In the genomic region with DNA sequence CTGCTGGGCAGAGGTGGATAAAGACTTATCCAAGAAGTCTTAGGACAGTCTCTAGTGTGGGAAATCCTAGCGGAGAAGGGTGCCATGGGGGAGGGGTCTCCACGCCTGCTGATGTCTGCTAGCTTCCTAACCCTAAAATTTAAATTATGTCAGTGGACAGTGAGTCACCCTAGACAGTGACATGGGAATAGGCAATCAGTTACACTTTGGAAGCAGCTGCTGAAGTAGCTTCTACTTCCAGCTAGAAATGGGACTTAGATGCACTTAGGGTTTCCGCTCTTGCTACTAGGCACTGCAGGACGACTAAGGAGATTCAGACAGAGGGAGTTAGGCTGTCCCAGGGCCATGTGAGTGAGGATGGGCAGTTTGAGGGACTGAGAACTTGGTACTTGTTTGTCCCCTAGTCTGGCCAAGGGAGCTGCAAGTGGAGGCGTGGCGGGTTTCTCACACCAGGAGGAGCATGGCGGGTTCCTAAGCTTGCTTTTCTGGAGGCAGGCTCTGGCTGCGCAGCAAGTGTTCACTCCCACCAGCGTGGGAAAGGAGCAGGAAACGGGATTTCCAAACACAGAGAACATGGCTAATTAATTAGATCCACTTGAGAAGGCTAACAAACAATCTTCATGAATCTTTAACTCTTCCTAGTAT, we compare ENCODE assay signal across 11 mouse cellular contexts. TPM values are rescaled to one million over a fixed set of nuclear protein-coding genes. Genes with fewer than 3 reads are reported as not detected.
DNase-seq lines count a peak whose midpoint lies in the region; ATAC-seq and TF ChIP-seq lines count a peak whose summit lies in the region.
"Had no signal": no experiment of that assay in that cellular context is flagged by ENCODE, and none has a peak within 500 bp of the region (broad histone marks: within the 10 kb centered on the region; RNA-seq: fewer than 3 reads in every experiment).

No protein-coding gene starts in this region.

- H3K27ac ChIP-seq in heart, postnatal 0 days (ENCODE audit: low read depth): peak overlapping the region; percentile 81
- no peak overlapping the region for H3K27ac ChIP-seq in heart, embryonic 11.5 days (ENCODE audit: low read depth, low read length)
- H3K27ac ChIP-seq in midbrain, embryonic 12.5 days (replicated peaks): 0 out of 2 replicates have a peak overlapping the region, but pooled peaks have one; percentile 10
- no peak overlapping the region for H3K27ac ChIP-seq in midbrain, embryonic 10.5 days (replicated peaks)
- peak overlapping the region; percentile 72 for H3K27ac ChIP-seq in embryonic facial prominence, embryonic 14.5 days (replicated peaks; ENCODE audit: low read depth, low read length)
- H3K27ac ChIP-seq in neural tube, embryonic 15.5 days (replicated peaks): 0 out of 2 replicates have a peak overlapping the region, but pooled peaks have one; percentile 45
- H3K27ac ChIP-seq: midbrain, embryonic 15.5 days had no signal

- H3K9ac ChIP-seq in heart, postnatal 0 days (replicated peaks; ENCODE audit: low read depth, low read length): no peak overlapping the region; the same call in 1 of the 2 replicates
- no peak overlapping the region for H3K9ac ChIP-seq in heart, embryonic 11.5 days (ENCODE audit: low read depth, low read length)
- H3K9ac ChIP-seq in midbrain, embryonic 12.5 days (replicated peaks): no peak overlapping the region
- peak overlapping the region; percentile 14; the same call in 1 of the 2 replicates for H3K9ac ChIP-seq in embryonic facial prominence, embryonic 14.5 days (ENCODE audit: low read depth, low read length)
- H3K9ac ChIP-seq in neural tube, embryonic 15.5 days (replicated peaks): no peak overlapping the region
- H3K9ac ChIP-seq: midbrain, embryonic 15.5 days had no signal

- ATAC-seq in heart, postnatal 0 days (ENCODE audit: insufficient read depth, low read depth): no peak
- ATAC-seq in heart, embryonic 11.5 days (replicated peaks; ENCODE audit: insufficient number of reproducible peaks, low FRiP score, low TSS enrichment): no peak
- no peak for ATAC-seq in midbrain, embryonic 12.5 days (ENCODE audit: low FRiP score, low read depth)
- ATAC-seq in embryonic facial prominence, embryonic 14.5 days (ENCODE audit: low read depth): no peak; the same call in 1 of the 2 replicates
- no peak for ATAC-seq in neural tube, embryonic 15.5 days (ENCODE audit: low FRiP score)
- ATAC-seq: midbrain, embryonic 15.5 days had no signal

- peaks cover 81% of the 10 kb centered on the region for H3K36me3 ChIP-seq in heart, postnatal 0 days (replicated peaks; ENCODE audit: control insufficient read depth, insufficient read depth, low read length)
- H3K36me3 ChIP-seq in heart, embryonic 11.5 days (ENCODE audit: control insufficient read depth, insufficient read depth, low read length): peaks cover 30% of the 10 kb centered on the region
- H3K36me3 ChIP-seq in midbrain, embryonic 12.5 days: peaks cover 45% of the 10 kb centered on the region
- H3K36me3 ChIP-seq in midbrain, embryonic 10.5 days: peaks cover 87% of the 10 kb centered on the region
- peaks cover 39% of the 10 kb centered on the region for H3K36me3 ChIP-seq in embryonic facial prominence, embryonic 14.5 days (ENCODE audit: control insufficient read depth, insufficient read depth, low read length)
- H3K36me3 ChIP-seq in neural tube, embryonic 15.5 days: peaks cover 19% of the 10 kb centered on the region

- H3K9me3 ChIP-seq in heart, postnatal 0 days (replicated peaks; ENCODE audit: control insufficient read depth, low read length): no peaks in the 10 kb centered on the region
- no peaks in the 10 kb centered on the region for H3K9me3 ChIP-seq in heart, embryonic 11.5 days (replicated peaks; ENCODE audit: control insufficient read depth, low read length)
- H3K9me3 ChIP-seq in midbrain, embryonic 12.5 days: no peaks in the 10 kb centered on the region
- no peaks in the 10 kb centered on the region for H3K9me3 ChIP-seq in midbrain, embryonic 10.5 days (replicated peaks)
- H3K9me3 ChIP-seq in embryonic facial prominence, embryonic 14.5 days (ENCODE audit: control insufficient read depth, low read length): no peaks in the 10 kb centered on the region
- H3K9me3 ChIP-seq in neural tube, embryonic 15.5 days (replicated peaks): no peaks in the 10 kb centered on the region
- H3K9me3 ChIP-seq: midbrain, embryonic 15.5 days had no signal

- peaks cover 5% of the 10 kb centered on the region; the same call in 1 of the 2 replicates for H3K4me1 ChIP-seq in heart, postnatal 0 days (ENCODE audit: control insufficient read depth, insufficient read depth)
- H3K4me1 ChIP-seq in heart, embryonic 11.5 days (ENCODE audit: control insufficient read depth, insufficient read depth, low read length): no peaks in the 10 kb centered on the region
- peaks cover 11% of the 10 kb centered on the region; the same call in 1 of the 2 replicates for H3K4me1 ChIP-seq in midbrain, embryonic 12.5 days
- H3K4me1 ChIP-seq in midbrain, embryonic 10.5 days: 0 out of 2 replicates have a peak, but pooled peaks cover 4% of the 10 kb centered on the region
- H3K4me1 ChIP-seq in embryonic facial prominence, embryonic 14.5 days (ENCODE audit: control insufficient read depth, insufficient read depth, low read length): peaks cover 19% of the 10 kb centered on the region
- peaks cover 24% of the 10 kb centered on the region for H3K4me1 ChIP-seq in neural tube, embryonic 15.5 days

- DNase-seq in heart, postnatal 0 days (ENCODE audit: low spot score): no peak
- DNase-seq in midbrain, embryonic 10.5 days (ENCODE audit: low spot score): no peak
- DNase-seq in embryonic facial prominence, embryonic 14.5 days (ENCODE audit: low spot score): peak; percentile 49
- no peak for DNase-seq in embryo, embryonic 9.5 days (ENCODE audit: extremely low spot score)
- DNase-seq: adrenal gland, postnatal 14 days; cerebellum, adult 11 months; thymus, adult 18-20 months had no signal

- WGBS in heart, postnatal 0 days: 85% methylated on average over 10 of the region's 10 CpGs
- WGBS in heart, embryonic 11.5 days (ENCODE audit: insufficient replicate concordance): 86% methylated on average over 10 of the region's 10 CpGs
- 82% methylated on average over 10 of the region's 10 CpGs for WGBS in midbrain, embryonic 12.5 days
- WGBS in midbrain, embryonic 10.5 days: 87% methylated on average over 10 of the region's 10 CpGs
- WGBS in embryonic facial prominence, embryonic 14.5 days: 60% methylated on average over 10 of the region's 10 CpGs
- WGBS in neural tube, embryonic 15.5 days: 71% methylated on average over 10 of the region's 10 CpGs

- no peak for TF ChIP-seq EP300 in heart, postnatal 0 days (IDR thresholded peaks at IDR 0.05; ENCODE audit: low read depth)

- no peak overlapping the region for H3K4me2 ChIP-seq in heart, postnatal 0 days (ENCODE audit: low read depth, low read length)
- no peak overlapping the region for H3K4me2 ChIP-seq in heart, embryonic 11.5 days
- H3K4me2 ChIP-seq in midbrain, embryonic 12.5 days (replicated peaks): no peak overlapping the region
- H3K4me2 ChIP-seq in embryonic facial prominence, embryonic 14.5 days (ENCODE audit: low read depth, low read length): no peak overlapping the region
- H3K4me2 ChIP-seq in neural tube, embryonic 15.5 days: no peak overlapping the region

- no peak overlapping the region for H3K4me3 ChIP-seq in heart, postnatal 0 days (ENCODE audit: low read depth, low read length)
- no peak overlapping the region for H3K4me3 ChIP-seq in heart, embryonic 11.5 days (ENCODE audit: low read depth, low read length)
- H3K4me3 ChIP-seq in midbrain, embryonic 12.5 days: no peak overlapping the region
- H3K4me3 ChIP-seq in midbrain, embryonic 10.5 days: no peak overlapping the region
- no peak overlapping the region for H3K4me3 ChIP-seq in embryonic facial prominence, embryonic 14.5 days (ENCODE audit: low read depth, low read length)
- no peak overlapping the region for H3K4me3 ChIP-seq in neural tube, embryonic 15.5 days (replicated peaks)
- H3K4me3 ChIP-seq: midbrain, embryonic 15.5 days had no signal

- no peak for TF ChIP-seq CTCF in heart, postnatal 0 days (IDR thresholded peaks at IDR 0.05; ENCODE audit: low read depth)

- H3K27me3 ChIP-seq in heart, postnatal 0 days (ENCODE audit: control insufficient read depth, insufficient read depth, low read length): no peaks in the 10 kb centered on the region
- no peaks in the 10 kb centered on the region for H3K27me3 ChIP-seq in heart, embryonic 11.5 days (ENCODE audit: control insufficient read depth, insufficient read depth, low read length)
- H3K27me3 ChIP-seq in midbrain, embryonic 12.5 days: no peaks in the 10 kb centered on the region
- H3K27me3 ChIP-seq in midbrain, embryonic 10.5 days (ENCODE audit: low read depth, poor library complexity, severe bottlenecking): no peaks in the 10 kb centered on the region
- no peaks in the 10 kb centered on the region for H3K27me3 ChIP-seq in embryonic facial prominence, embryonic 14.5 days (replicated peaks; ENCODE audit: control insufficient read depth, insufficient read depth, low read length)
- no peaks in the 10 kb centered on the region for H3K27me3 ChIP-seq in neural tube, embryonic 15.5 days (replicated peaks)
- H3K27me3 ChIP-seq: midbrain, embryonic 15.5 days had no signal

RNA-seq across cellular contexts. Expression of gene Zfp568, which starts 26.9 kb away (rescaled TPM):
- total RNA-seq in heart, postnatal 0 days (2014; rRNA removed; ENCODE audit: low replicate concordance): 38.3 and 39.3 TPM in 2 replicates
- 9.5 and 13.6 TPM in 2 replicates for polyA plus RNA-seq in heart, postnatal 0 days (2015; fragmentation: Nextera tagmentation; extraction: Ambion mirVana)
- polyA plus RNA-seq in heart, embryonic 11.5 days (2014; fragmentation: Nextera tagmentation; extraction: Ambion mirVana): 28.8 and 30.4 TPM in 2 replicates
- polyA plus RNA-seq in midbrain, embryonic 12.5 days (2016; fragmentation: Nextera tagmentation; extraction: Ambion mirVana): 14.0 and 14.1 TPM in 2 replicates
- polyA plus RNA-seq in midbrain, embryonic 10.5 days (2016; fragmentation: Nextera tagmentation; extraction: Ambion mirVana): 22.8 and 23.3 TPM in 2 replicates
- polyA plus RNA-seq in embryonic facial prominence, embryonic 14.5 days (2014; fragmentation: Nextera tagmentation; extraction: Ambion mirVana): 29.5 and 29.9 TPM in 2 replicates
- polyA plus RNA-seq in neural tube, embryonic 15.5 days (2015; fragmentation: Nextera tagmentation; extraction: Ambion mirVana): 5.1 and 6.9 TPM in 2 replicates

RNA-seq across cellular contexts. Expression of gene Zfp14, which starts 40.5 kb away (rescaled TPM):
- 5.7 and 6.0 TPM in 2 replicates for total RNA-seq in heart, postnatal 0 days (2014; rRNA removed; ENCODE audit: low replicate concordance)
- 2.2 and 2.6 TPM in 2 replicates for polyA plus RNA-seq in heart, postnatal 0 days (2015; fragmentation: Nextera tagmentation; extraction: Ambion mirVana)
- polyA plus RNA-seq in heart, embryonic 11.5 days (2014; fragmentation: Nextera tagmentation; extraction: Ambion mirVana): 3.1 and 3.8 TPM in 2 replicates
- polyA plus RNA-seq in midbrain, embryonic 12.5 days (2016; fragmentation: Nextera tagmentation; extraction: Ambion mirVana): 7.2 and 7.5 TPM in 2 replicates
- polyA plus RNA-seq in midbrain, embryonic 10.5 days (2016; fragmentation: Nextera tagmentation; extraction: Ambion mirVana): 4.1 and 4.4 TPM in 2 replicates
- polyA plus RNA-seq in embryonic facial prominence, embryonic 14.5 days (2014; fragmentation: Nextera tagmentation; extraction: Ambion mirVana): 4.4 and 6.4 TPM in 2 replicates
- polyA plus RNA-seq in neural tube, embryonic 15.5 days (2015; fragmentation: Nextera tagmentation; extraction: Ambion mirVana): 8.4 and 11.2 TPM in 2 replicates

RNA-seq across cellular contexts. Expression of gene Zfp74, which starts 56.8 kb away (rescaled TPM):
- 2.0 and 3.2 TPM in 2 replicates for total RNA-seq in heart, postnatal 0 days (2014; rRNA removed; ENCODE audit: low replicate concordance)
- 5.4 and 5.5 TPM in 2 replicates for polyA plus RNA-seq in heart, postnatal 0 days (2015; fragmentation: Nextera tagmentation; extraction: Ambion mirVana)
- 7.0 and 10.0 TPM in 2 replicates for polyA plus RNA-seq in heart, embryonic 11.5 days (2014; fragmentation: Nextera tagmentation; extraction: Ambion mirVana)
- polyA plus RNA-seq in midbrain, embryonic 12.5 days (2016; fragmentation: Nextera tagmentation; extraction: Ambion mirVana): 14.7 and 18.7 TPM in 2 replicates
- 12.7 and 15.8 TPM in 2 replicates for polyA plus RNA-seq in midbrain, embryonic 10.5 days (2016; fragmentation: Nextera tagmentation; extraction: Ambion mirVana)
- polyA plus RNA-seq in embryonic facial prominence, embryonic 14.5 days (2014; fragmentation: Nextera tagmentation; extraction: Ambion mirVana): 8.9 and 10.3 TPM in 2 replicates
- polyA plus RNA-seq in neural tube, embryonic 15.5 days (2015; fragmentation: Nextera tagmentation; extraction: Ambion mirVana): 20.0 and 20.2 TPM in 2 replicates

Comparison
In these comparisons a context has a peak if more than half of its experiments do, and no peak if none do; other contexts are left out.
1. H3K27ac ChIP-seq: peak in heart, postnatal 0 days (single experiment), midbrain, embryonic 12.5 days (single experiment), embryonic facial prominence, embryonic 14.5 days (single experiment) and neural tube, embryonic 15.5 days (single experiment); none in heart, embryonic 11.5 days (single experiment) and midbrain, embryonic 10.5 days (single experiment).